Mouse (Mus musculus) stomach, embryonic 16.5 days (tissue): ENCODE measurements around the gene Cdx2. TPM values are rescaled to one million over a fixed set of nuclear protein-coding genes. Genes with fewer than 3 reads are reported as not detected.

Source experiments
- ATAC-seq: fragments of 200-750 bp; cut with Nextera tagmentation; 2 replicates; pipeline ENCODE4 v1.8.0; 2017; ENCODE audit warnings: moderate number of reproducible peaks, moderate TSS enrichment; ENCODE audit not compliant: insufficient read depth, low FRiP score
- H3K27ac ChIP-seq: fragments of 300-500 bp; sonication (generic); 2 replicates; pipeline ENCODE4 v1.5.1; 2014; ENCODE audit warnings: low read length
- H3K27me3 ChIP-seq: fragments of 300-500 bp; sonication (generic); 2 replicates; pipeline ENCODE4 v1.6.1; 2014; ENCODE audit warnings: low read length, control low read depth, mixed read lengths; ENCODE audit not compliant: control insufficient read depth, insufficient read depth
- H3K36me3 ChIP-seq: fragments of 300-500 bp; sonication (generic); 2 replicates; pipeline ENCODE4 v1.6.1; 2014; ENCODE audit warnings: low read length; ENCODE audit not compliant: control insufficient read depth, insufficient read depth
- H3K4me1 ChIP-seq: fragments of 300-500 bp; sonication (generic); 2 replicates; pipeline ENCODE4 v1.6.1; 2014; ENCODE audit warnings: low read length, control low read depth, mixed read lengths; ENCODE audit not compliant: control insufficient read depth, insufficient read depth
- H3K4me2 ChIP-seq: fragments of 300-500 bp; sonication (generic); 2 replicates; pipeline ENCODE4 v1.6.1; 2014; ENCODE audit warnings: low read depth, low read length, mixed read lengths
- H3K4me3 ChIP-seq: fragments of 300-500 bp; sonication (generic); replicated peaks from 2 replicates; pipeline ENCODE4 v1.5.1; 2014; ENCODE audit warnings: mild to moderate bottlenecking, low read length
- H3K9ac ChIP-seq: fragments of 300-500 bp; sonication (generic); 2 replicates; pipeline ENCODE4 v1.6.1; 2014; ENCODE audit warnings: low read length
- H3K9me3 ChIP-seq: fragments of 300-500 bp; sonication (generic); replicated peaks from 2 replicates; pipeline ENCODE4 v1.6.1; 2016; ENCODE audit warnings: low read length, control low read depth; ENCODE audit not compliant: control insufficient read depth
- WGBS: fragments of 180-500 bp; shearing (Covaris S2); extraction: QIAGEN DNeasy Blood & Tissue Kit; methylation state at CpG from one replicate; pipeline ENCODE4 v1.1.7; 2014; 5-methylcytosine and 5-hydroxymethylcytosine counted together
- polyA plus RNA-seq: library from polyadenylated mRNA; unstranded; fragments of >200 nt; fragmentation: Nextera tagmentation; extraction: Ambion mirVana; gene quantifications from 2 replicates; pipeline ENCODE4 v1.2.1, GENCODE M21; 2015

Cdx2 gene
- polyA plus RNA-seq, 1 experiment from 2014 or later: 3.4 TPM

DNA sequence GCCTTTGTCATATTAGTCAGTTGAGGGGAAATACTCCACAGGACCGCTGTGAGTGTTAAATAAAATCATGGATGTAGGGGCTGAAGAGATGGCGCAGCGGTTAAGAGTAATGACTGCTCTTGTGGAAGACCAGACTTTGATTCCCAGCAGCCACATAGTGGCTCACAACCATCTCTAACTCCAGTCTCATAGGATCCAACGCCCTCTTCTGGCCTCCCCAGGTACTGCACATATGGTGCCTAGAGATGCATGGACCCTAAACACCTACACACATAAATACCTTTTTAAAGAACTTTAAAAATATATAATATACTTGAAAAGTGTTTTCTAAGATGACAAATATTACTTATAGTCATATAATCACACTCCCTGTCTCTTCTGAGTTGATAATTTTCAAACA lies 22.7 kb downstream of the Cdx2 start:
- Histone ChIP-seq H3K9me3 (no peaks in the 10 kb centered on the region), H3K4me2 (no peak overlapping the region), H3K27me3 (peaks cover 21% of the 10 kb centered on the region), H3K4me3 (no peak overlapping the region), H3K4me1 (no peaks in the 10 kb centered on the region), H3K9ac (no peak overlapping the region), H3K27ac (no peak overlapping the region), H3K36me3 (no peaks in the 10 kb centered on the region)
- 74% methylated on average over 4 of the region's 4 CpGs for WGBS
- no peak for ATAC-seq

- Histone ChIP-seq H3K9ac (no peak overlapping the region), H3K4me3 (no peak overlapping the region)
- ATAC-seq: no peak
Observed at GRCm38 (mm10) chr5:147277547-147277925, 29.5 kb downstream of the Cdx2 start.

DNA sequence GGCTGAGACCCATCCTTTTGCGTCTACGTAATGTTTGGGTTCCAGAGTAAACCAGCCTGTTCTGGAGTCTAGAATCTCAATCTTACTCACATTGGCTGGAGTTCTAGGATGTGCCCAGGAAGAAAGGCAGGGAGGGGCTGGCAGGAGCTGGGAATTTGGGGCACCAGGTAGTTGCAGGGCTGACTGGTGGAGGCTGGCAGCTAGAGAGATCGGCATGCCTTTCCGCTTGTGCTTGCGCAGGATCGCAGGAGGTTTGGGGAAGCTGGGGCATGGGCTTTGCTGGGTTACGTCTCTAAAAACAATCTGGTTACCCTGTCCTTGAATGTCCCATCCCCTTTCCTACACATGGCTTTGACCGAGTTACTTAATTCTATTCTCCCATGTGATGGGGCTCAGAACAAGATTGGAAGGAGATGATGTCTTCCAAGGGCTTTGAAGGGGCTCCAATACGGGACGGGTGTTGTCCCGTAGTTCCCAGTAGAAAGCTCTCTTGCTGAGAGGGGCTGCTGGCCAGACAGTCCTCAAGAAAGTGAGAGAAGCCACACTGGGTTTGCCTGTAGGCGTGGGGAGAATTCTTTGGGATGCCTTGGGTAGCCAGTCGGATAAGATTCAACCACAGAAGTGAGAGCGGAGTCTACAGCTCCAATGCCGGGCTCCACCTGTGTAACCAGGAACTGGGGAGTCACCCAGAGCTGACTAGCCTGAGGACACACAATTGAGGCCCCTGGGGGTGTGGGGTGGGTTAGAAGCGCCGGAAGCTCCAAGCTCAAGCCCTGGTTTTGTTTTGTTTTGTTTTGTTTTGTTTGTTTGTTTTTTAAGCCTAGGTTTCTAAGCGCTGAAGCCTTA lies 30.1 kb downstream of the Cdx2 start:
- WGBS: 3% methylated on average over 18 of the region's 18 CpGs
- H3K9ac ChIP-seq: peak overlapping the region; percentile 18; the same call in 1 of the 2 replicates
- no peaks in the 10 kb centered on the region for H3K4me1 ChIP-seq
- no peaks in the 10 kb centered on the region for H3K36me3 ChIP-seq
- ATAC-seq: no peak
- no peaks in the 10 kb centered on the region for H3K9me3 ChIP-seq
- peaks cover 77% of the 10 kb centered on the region for H3K27me3 ChIP-seq
- no peak overlapping the region for H3K4me3 ChIP-seq
- H3K27ac ChIP-seq: no peak overlapping the region
- H3K4me2 ChIP-seq: peak overlapping the region; percentile 19; the same call in 1 of the 2 replicates

More at GRCm38 (mm10) chr5:147277547-147277925, 29.5 kb downstream of the Cdx2 start:
- H3K27me3 ChIP-seq: peaks cover 74% of the 10 kb centered on the region
- H3K27ac ChIP-seq: no peak overlapping the region
- H3K4me2 ChIP-seq: no peak overlapping the region
- WGBS: 2% methylated on average over 13 of the region's 13 CpGs
- no peaks in the 10 kb centered on the region for H3K4me1 ChIP-seq
- H3K9me3 ChIP-seq: no peaks in the 10 kb centered on the region
- no peaks in the 10 kb centered on the region for H3K36me3 ChIP-seq

DNA sequence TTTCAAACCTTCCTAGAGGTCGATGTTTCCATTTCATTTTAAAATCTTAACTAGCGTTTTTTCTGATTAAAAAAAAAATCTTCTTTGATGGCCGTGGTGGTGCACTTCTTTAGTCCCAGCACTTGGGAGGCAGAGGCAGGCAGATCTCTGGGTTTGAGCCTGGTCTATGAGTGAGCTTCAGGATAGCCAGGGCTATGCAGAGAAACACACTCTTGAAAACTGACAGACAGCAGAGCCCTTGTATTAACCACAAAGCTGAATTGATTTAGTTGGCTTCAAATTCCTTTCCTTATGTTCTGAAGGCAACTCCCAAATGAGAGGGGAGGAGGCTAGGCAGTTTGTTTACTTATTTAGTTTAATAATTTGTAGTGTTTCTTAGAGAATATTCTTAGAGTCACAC lies 31.3 kb downstream of the Cdx2 start:
- Histone ChIP-seq H3K27ac (no peak overlapping the region), H3K9me3 (no peaks in the 10 kb centered on the region), H3K9ac (no peak overlapping the region), H3K4me3 (no peak overlapping the region), H3K4me2 (no peak overlapping the region), H3K27me3 (peaks cover 87% of the 10 kb centered on the region), H3K4me1 (no peaks in the 10 kb centered on the region), H3K36me3 (no peaks in the 10 kb centered on the region)
- ATAC-seq: no peak
- WGBS: 14% methylated on average over 3 of the region's 3 CpGs

DNA sequence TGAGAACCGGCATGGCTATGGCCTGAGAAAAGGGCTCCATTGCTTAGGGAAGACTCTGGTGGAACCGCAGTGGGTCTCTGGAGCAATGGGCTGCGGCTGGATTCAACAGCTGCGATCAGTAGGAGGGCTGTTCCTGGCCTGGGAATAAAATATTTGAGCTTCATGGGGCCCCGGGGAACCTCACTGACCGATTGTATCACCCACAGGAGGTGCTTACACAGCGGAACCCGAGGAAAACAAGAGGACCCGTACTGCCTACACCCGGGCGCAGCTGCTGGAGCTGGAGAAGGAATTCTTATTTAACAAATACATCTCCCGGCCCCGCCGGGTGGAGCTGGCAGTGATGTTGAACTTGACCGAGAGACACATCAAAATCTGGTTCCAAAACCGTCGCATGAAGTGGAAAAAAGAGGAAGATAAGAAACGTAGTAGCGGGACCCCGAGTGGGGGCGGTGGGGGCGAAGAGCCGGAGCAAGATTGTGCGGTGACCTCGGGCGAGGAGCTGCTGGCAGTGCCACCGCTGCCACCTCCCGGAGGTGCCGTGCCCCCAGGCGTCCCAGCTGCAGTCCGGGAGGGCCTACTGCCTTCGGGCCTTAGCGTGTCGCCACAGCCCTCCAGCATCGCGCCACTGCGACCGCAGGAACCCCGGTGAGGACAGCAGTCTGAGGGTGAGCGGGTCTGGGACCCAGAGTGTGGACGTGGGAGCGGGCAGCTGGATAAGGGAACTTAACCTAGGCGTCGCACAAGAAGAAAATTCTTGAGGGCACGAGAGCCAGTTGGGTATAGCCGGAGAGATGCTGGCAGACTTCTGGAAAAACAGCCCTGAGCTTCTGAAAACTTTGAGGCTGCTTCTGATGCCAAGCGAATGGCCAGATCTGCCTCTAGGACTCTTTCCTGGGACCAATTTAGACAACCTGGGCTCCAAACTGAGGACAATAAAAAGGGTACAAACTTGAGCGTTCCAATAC lies 32.6 kb downstream of the Cdx2 start:
- Histone ChIP-seq H3K9ac (peak overlapping the region; percentile 9; the same call in 1 of the 2 replicates), H3K4me3 (peak overlapping the region; percentile 18)

GRCm38 (mm10) chr5:147272808-147273345 lies 34.2 kb downstream of the Cdx2 start:
- Histone ChIP-seq H3K4me1 (0 out of 2 replicates have a peak, but pooled peaks cover 3% of the 10 kb centered on the region), H3K9me3 (no peaks in the 10 kb centered on the region), H3K27me3 (peaks cover 89% of the 10 kb centered on the region), H3K4me3 (peak overlapping the region; percentile 41), H3K36me3 (no peaks in the 10 kb centered on the region), H3K9ac (peak overlapping the region; percentile 41), H3K4me2 (peak overlapping the region; percentile 39), H3K27ac (no peak overlapping the region)
- 3% methylated on average over 10 of the region's 10 CpGs for WGBS
- no peak for ATAC-seq

More for the DNA sequence above, 32.6 kb downstream of the Cdx2 start:
- H3K4me1 ChIP-seq: 0 out of 2 replicates have a peak, but pooled peaks cover 3% of the 10 kb centered on the region
- WGBS: 2% methylated on average over 48 of the region's 48 CpGs
- peaks cover 88% of the 10 kb centered on the region for H3K27me3 ChIP-seq
- no peak overlapping the region for H3K27ac ChIP-seq
- H3K4me2 ChIP-seq: peak overlapping the region; percentile 31
- no peaks in the 10 kb centered on the region for H3K9me3 ChIP-seq
- no peaks in the 10 kb centered on the region for H3K36me3 ChIP-seq
- ATAC-seq: no peak

DNA sequence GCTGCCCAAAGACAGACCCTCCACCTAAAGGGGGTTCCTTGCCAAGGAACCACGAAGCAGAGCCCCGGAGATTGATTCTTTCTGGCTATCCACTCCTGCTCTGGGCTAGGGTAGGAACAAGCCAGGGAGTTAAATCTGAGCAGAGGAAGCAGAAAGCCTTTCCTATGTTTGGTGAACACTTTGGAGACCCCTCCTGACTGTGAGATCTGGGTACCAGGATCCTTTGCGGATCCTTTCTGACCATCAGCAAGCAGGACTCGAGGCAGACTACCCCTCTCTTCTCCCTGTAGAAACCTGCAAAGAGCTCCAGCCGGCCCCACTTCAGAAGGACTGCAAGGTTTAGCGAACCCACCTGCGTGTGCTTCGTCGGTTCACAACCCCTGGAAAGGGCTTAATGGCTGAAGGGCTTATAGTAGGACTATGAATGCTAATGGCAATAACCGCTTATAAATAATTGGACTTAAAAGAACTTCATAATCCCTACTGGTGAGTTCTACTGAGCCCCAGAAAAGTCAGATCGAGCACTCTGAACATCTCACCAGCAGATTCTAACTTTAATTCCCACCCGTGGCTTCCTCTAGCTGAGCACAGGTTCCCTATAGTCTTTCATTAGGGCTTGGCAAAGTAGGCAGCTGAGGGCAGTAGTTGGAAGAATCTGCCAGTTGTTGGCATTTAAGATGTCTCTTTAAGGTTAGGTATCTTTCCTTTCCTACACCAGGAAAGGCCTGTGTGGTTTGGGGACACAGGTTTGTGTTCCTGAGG lies 34.8 kb downstream of the Cdx2 start:
- Histone ChIP-seq H3K27ac (no peak overlapping the region), H3K9me3 (no peaks in the 10 kb centered on the region), H3K4me1 (0 out of 2 replicates have a peak, but pooled peaks cover 3% of the 10 kb centered on the region), H3K4me3 (peak overlapping the region; percentile 41), H3K4me2 (peak overlapping the region; percentile 39), H3K36me3 (no peaks in the 10 kb centered on the region), H3K27me3 (peaks cover 89% of the 10 kb centered on the region), H3K9ac (peak overlapping the region; percentile 41)
- ATAC-seq: no peak
- WGBS: 11% methylated on average over 12 of the region's 12 CpGs
